Mouse (Mus musculus) cerebellum, adult (tissue): ENCODE results near the gene Gm20917.
"Not testable (repeated sequence)": the region's sequence is repeated elsewhere in the genome, so short reads cannot be mapped to it uniquely, and the experiment has no call there.

Experiments used
- ATAC-seq: cut with Nextera tagmentation; 2 replicates; pipeline ENCODE4 v1.9.2; 2017; ENCODE audit warnings: mild to moderate bottlenecking, moderate library complexity, mixed read lengths; ENCODE audit not compliant: insufficient number of reproducible peaks, low FRiP score, low TSS enrichment

The Gm20917 gene

DNA sequence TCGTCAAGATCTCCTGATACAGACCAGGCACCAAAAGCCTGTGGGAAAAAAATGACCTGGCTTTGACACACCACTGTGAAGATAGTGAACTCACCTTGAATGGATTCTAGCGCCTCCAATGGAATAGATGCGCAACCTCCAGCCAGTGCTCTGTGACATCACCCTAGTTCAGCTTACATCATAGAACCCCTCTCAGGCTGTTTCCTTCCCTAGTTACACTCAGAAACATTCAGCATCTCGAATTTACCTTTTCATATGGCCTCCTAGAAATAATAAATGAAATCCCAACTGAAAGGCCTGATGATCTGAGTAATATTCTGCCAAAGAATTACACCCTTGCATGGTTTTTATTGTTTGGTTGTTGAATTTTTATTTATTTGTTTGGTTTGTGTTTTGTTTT is at the start of gene Gm20917:
Gene Gm20917 (minus strand): TSS at position 101 of the 400 bp plus-strand sequence.
- not testable (repeated sequence) for ATAC-seq
